Mouse (Mus musculus) cerebral cortex, adult 2 months (tissue): Measurements from ENCODE around the gene Agap3.

Experiments
- WGBS: fragments of 180-500 bp; shearing (Covaris S2); methylation state at CpG from one replicate; pipeline ENCODE4 v1.1.7; 2018; 5-methylcytosine and 5-hydroxymethylcytosine counted together

Gene Agap3

DNA sequence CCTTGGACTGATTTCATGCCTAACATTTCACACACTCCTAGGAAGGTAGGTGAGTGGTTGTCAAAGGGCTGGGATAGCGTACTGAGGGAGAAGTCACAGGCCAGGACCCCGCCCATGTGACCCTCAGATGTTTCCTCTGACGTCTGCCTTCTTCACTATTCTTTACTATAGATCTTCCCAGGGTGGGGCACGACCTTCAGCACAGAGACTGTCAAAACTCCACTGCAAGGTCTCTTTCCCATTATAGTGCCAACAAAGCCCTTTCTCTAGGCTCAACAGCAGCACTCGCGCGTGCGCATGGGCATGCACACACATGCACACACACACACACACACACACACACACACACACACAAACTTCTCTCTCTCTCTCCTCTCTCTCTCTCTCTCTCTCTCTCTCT lies 71.8 kb downstream of the Agap3 start:
- 77% methylated on average over 8 of the region's 8 CpGs for WGBS

DNA sequence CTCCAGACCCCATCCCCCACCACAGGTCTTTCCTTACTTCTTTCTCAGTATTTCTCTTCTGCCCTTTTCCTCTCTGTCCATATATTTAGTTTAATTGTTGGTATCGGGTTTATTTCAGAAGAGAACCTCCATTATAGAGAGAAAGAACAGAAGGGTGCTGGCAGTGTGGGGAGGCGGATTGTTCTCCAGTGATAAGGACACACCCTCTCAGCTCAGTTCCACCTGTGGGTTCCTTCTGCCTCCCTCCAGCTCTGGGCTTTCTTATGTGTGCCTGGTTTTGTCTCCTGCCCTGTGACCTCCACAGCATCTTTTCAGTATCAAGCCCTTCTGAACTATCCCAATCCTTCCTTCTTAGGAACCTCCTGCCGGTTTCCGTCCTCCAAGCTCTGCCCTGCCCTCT lies 72.5 kb downstream of the Agap3 start:
- WGBS = 33% methylated on average over 4 of the region's 4 CpGs

- WGBS = 10% methylated on average over 34 of the region's 34 CpGs
Observed at GRCm38 (mm10) chr5:24525360-24526189, 73.6 kb downstream of the Agap3 start.

DNA sequence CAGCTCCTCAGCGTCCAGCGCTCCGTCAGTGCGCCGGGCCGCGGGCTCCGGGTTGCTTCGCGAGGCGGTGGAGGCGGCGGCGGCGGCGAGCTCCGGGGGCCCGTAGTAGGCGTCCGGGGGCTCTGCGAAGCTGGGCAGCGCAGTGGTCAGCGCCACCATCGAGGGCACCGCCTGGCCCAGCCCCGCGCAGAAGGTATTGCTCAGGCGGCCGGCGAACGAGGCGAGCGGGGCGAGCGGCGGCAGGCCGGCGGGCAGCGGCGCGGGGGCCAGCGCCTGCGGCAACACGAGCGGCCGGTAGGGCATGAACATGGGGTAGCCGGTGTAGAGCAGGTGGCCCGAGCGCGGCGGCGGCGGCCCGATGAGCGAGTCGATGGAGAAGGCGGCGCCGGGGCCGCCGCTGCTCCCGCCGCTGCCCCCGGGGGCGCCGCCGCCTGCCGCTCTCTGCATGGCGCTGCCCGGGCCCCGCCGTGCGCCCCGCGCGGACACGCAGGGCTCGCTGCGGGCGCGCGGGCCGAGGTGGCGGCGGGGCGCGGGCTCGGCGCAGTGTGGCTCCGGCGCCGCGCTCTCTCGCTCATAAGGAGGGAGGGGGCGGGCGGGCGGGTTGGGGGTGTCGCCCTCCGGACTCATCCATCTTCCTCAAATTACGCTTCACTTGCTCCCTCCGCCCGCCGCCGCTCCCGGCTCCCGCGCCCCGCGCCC lies 74.4 kb downstream of the Agap3 start:
- under 1% methylated on average over 91 of the region's 109 CpGs for WGBS

- under 1% methylated on average over 46 of the region's 49 CpGs for WGBS
Observed at GRCm38 (mm10) chr5:24526889-24527230, 74.9 kb downstream of the Agap3 start, which contains the start of gene Gbx1. Gene Gbx1 (minus strand): TSS chr5:24527202.

- WGBS = 47% methylated on average over 6 of the region's 6 CpGs
Observed at GRCm38 (mm10) chr5:24527780-24528179, 75.8 kb downstream of the Agap3 start.

DNA sequence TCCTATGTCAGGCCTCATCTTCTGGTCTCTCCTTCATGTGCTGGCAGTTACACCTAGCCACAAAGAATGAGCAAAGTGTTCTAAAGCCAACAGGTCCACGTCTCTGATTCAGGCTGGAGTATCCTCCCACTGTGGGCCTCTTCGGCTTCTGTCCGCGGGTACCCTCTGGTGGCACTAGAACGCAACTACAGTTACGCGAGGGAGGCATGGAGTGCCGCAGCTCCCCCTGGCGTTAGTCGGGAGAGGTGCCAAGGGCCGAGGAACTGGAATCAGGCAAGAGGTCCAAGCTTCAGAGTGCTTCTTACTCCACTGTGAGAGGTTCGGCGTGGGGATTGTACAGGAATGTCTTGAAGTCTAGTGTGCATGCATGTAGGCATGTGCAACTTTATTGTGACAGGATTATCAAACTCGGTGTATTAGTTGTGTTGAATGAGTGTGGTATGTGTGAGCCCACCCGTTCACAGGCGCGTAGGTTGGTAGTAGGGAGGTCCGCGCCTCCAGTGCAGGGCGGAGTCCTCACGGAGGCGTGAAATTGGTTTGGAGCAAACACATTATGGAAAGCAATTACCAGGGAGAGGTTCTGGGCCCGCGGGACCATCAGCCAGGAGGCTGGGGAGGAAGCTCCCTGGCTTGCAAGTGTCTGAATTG lies 78.2 kb downstream of the Agap3 start:
- 19% methylated on average over 24 of the region's 24 CpGs for WGBS

DNA sequence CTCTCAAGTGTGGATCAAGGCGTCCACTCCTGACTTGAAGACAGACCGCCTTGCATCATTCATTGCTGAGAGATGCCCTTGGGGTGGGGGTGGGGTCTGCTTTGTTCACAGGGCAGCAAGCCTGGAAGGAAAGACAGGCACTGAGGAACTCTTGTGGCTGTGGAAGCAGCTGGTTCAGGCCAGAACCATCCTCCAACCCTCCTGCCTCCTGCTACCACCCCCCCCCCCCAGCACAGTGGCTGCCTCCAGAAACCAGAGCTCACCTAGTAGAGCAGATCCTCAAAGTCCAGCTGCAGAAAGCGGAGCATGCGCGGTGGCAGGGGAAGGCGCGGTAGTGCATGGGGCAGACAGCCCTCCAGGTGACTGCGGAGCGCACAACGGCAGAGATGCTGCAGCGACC lies 81.4 kb downstream of the Agap3 start:
- WGBS = 72% methylated on average over 11 of the region's 11 CpGs

DNA sequence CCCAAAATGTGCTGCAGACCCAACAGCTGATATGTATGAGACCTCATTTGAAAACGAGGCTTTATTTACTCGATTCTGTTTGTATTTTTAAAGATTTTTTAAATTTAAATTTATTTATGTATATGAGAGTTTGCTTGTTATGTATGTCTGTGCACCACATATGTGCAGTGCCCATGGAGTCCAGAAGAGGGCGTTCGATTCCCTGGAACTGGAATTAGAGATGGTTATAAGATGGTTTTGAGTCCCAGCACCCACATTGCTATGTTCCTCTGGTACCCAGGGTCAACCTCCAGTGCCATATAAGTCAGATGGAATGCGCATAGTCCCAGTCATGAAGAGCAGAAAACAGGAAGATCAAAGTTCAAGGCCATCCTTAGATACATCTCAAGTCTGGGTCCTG lies 82.3 kb downstream of the Agap3 start:
- WGBS = 64% methylated on average over 5 of the region's 5 CpGs

GRCm38 (mm10) chr5:24535731-24536130 lies 83.8 kb downstream of the Agap3 start:
- WGBS = 85% methylated on average over 3 of the region's 3 CpGs

DNA sequence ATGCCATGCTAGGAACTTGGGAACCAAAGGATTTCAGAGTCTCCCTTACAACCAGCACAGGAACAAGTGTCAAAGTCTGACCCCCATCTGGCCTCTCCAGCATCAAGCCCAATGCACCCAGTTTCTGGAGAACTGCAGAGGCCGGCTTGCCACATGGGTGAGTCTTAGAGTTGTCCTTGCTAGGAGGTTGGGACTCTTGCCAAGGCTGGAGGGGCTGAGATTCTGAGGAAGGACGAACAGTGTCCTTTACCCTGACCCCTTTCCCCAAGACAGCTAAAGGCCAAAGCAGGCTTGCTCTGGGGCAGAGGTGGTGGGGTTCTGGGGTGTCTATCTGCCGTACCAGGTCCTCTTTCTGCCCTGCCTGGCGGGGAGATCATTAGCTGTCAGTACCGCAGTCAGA lies 84.5 kb downstream of the Agap3 start:
- 81% methylated on average over 5 of the region's 5 CpGs for WGBS

DNA sequence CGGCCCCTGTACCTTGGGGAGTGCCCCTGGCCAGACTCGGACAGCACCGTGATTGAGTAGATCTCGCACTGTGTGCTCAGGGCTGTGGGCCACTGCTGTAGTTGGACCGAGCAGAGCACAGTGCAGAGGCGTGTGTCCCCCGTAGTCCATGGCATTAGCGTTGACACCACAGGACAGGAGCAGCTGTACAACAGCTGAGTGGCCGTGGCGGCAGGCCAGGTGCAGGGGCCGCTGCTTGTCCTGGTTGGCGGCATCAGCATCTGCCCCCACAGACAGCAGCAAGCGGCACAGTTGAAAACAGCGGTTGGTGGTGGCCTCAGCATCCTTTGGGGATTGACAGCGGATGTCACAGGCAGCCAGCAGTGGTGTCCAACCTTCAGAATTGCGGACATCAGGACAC lies 85.6 kb downstream of the Agap3 start:
- WGBS = 74% methylated on average over 16 of the region's 16 CpGs

- 91% methylated on average over 22 of the region's 22 CpGs for WGBS
Observed at GRCm38 (mm10) chr5:24539571-24540296, 87.8 kb downstream of the Agap3 start.

- 50% methylated on average over 14 of the region's 14 CpGs for WGBS
Observed at GRCm38 (mm10) chr5:24540387-24541143, 88.6 kb downstream of the Agap3 start, which contains the start of gene Asb10. Gene Asb10 (minus strand): TSS chr5:24540978.

DNA sequence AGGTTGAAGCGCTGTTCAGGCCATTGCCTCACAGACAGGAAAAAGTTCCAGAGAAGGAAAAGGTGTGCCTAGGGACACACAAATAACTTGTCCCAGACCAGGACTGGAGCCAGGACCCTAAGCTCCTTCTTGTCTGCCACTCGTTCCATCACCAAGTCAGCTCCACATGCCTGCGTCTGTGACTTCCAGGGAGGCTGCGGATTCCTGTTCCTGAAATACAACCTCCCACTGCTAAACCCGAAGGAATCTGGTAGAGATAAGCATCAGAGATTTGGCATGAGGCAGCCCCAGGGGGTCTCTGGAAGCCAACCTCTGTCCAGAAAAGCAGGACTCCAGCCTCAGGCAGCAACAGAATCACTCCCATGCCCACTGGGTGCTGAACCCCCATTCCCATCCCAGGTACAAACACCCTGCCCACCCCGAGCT lies 89.2 kb downstream of the Agap3 start:
- 35% methylated on average over 6 of the region's 6 CpGs for WGBS

GRCm38 (mm10) chr5:24542643-24543042 lies 90.7 kb downstream of the Agap3 start:
- 85% methylated on average over 7 of the region's 7 CpGs for WGBS

- WGBS = 23% methylated on average over 26 of the region's 26 CpGs
Observed at GRCm38 (mm10) chr5:24550598-24551316, 98.8 kb downstream of the Agap3 start.

DNA sequence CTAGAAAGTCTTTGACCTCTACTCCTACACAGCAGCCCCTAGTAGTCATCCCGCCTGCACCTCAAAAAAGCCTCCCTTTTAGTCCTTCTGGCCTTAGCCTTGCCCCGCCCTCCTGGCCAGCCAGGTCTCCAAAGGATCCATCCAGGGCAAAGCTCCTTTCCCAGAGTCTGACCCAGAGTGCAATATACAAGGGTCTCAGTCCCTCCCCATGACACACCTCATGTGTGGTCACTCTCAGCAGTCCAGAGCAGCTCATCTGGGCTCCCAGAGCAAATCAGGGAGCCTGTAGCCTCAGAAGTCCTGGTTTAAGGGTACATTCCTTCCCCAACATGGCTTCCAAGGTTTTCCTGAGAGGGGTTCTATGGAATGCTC lies 99.3 kb downstream of the Agap3 start:
- 49% methylated on average over 2 of the region's 2 CpGs for WGBS
